Mouse (Mus musculus): ENCODE measurements around the gene Hnrnpa3. TPM values are rescaled to one million over a fixed set of nuclear protein-coding genes. Genes with fewer than 3 reads are reported as not detected.

Hnrnpa3 gene
- total RNA-seq, 1 experiment from 2014 or later, result 208 TPM

Other genes with a start within 250 kb of the Hnrnpa3 start
- 138 and 142 TPM in 2 replicates for gene Nfe2l2, start 45.4 kb downstream of the Hnrnpa3 start, total RNA-seq (2017)
- gene Agps, start 172.9 kb downstream of the Hnrnpa3 start, total RNA-seq (2017), result 42.1 and 46.0 TPM in 2 replicates

Measured in neutrophil, adult 5-6 weeks (primary cell).